Mouse (Mus musculus) ovary, postnatal 10 days (tissue): Measurements from ENCODE around the gene Entpd6.
A peak's percentile ranks its signal among the peaks of the same experiment; 100 is the strongest.

Experiments
- DNase-seq: peaks from one replicate; pipeline ENCODE4 v3.0.0; 2022; ENCODE audit warnings: low spot score

Entpd6 gene

DNA sequence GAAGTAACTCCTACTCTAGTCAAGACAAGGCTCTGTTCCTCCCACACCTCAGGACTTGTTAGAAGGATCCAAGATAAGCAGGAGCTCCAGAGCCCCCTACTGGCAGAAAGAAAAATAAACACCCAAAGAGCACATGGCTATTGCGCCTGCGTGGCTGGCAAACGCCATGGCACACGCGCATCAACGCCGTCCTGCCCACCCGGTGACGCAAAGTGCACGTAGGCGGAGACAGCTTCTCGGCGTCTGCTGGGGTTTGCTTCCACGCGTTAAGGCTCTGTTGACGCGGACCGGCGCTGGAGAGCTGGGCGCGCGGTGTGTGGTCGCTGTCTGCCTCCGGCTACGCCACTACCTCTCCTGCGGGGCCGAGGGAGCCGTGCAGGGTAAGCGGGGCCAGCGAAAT is at the start of gene Entpd6:
Gene Entpd6, plus strand, starts transcription at position 189 of the 400 bp plus-strand sequence.
- peak; percentile 76 for DNase-seq

DNA sequence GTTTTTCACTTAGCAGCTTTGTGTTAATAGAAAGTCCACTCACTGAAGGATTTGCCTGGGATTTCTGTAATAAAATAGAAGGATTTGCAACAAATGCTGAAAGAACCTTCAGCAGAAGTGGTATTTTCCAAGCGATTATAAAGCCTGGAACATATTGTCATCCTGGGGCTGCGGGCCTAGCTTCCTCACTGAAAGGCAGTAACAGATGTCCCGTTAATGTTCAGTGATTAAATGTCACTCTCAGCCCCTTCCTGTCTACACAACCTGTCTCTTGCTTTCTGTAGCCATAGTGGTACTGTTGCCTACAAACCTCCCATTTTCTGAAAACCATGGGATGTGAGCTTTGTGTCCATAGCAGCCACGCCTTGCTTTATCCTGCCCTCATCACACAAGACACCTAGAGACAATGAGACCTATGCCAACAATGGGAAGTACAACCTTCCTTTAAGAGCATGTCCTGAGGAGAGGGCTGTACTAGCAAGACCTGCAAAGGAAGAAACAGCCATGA is 36.6 kb upstream of the Entpd6 start:
- DNase-seq = no peak

DNA sequence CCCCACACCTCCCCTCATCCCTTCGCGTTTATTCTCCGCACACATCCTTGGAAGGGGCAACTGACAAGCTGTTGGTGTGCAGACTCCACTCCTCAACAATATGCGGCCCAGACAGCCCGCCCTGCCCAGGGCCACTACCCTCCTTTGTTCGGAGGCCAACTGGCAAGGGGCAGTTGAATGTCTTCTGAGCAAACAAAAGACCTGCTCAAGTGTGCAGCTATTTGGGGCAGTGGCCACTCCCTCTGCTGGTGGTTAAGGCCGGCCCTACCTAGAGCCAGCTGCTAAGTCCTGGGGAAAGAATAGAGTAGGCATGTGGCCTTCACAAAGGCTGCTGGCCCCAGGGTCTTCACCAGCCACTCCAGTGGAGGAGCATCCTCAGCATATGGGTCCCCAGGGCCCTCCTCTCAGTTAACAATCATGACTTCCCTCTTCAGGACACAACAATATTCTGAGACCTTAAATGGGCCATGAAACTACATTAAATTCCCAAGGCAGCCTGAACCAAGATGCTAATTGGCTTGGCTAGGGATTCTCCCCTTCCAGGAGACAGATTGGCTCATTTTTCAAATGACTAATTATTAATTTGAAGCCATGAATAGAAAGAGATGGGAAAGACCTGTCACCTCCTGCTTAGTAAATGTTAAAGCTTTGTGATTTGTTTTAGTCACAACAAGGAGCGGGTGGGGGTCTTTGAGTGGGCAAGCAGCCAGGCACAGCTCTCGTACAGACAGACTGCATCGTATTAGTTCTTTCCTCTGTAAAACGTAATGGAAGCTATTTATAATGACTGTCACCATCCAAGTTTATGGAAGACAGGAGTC is 12.9 kb upstream of the Entpd6 start:
- DNase-seq = no peak

DNA sequence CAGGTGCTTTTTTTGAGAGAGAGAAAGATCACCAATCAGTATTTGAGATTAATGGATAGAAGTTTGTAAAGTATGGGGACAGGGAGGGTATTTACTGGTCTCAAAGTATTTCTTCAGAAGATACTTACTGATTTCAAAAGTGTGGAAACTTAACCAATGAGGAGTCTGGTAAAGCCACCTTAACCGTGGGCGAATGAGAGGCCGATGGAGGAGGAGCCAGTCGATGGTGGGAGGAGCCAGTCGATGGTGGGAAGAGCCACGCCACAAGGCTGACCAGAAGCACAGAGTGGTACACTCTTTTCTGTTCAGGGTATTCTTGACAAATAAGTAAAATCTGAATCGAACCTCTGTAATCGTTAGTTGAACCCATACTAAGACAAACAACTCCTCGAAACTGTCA is 11.0 kb upstream of the Entpd6 start:
- DNase-seq = no peak

DNA sequence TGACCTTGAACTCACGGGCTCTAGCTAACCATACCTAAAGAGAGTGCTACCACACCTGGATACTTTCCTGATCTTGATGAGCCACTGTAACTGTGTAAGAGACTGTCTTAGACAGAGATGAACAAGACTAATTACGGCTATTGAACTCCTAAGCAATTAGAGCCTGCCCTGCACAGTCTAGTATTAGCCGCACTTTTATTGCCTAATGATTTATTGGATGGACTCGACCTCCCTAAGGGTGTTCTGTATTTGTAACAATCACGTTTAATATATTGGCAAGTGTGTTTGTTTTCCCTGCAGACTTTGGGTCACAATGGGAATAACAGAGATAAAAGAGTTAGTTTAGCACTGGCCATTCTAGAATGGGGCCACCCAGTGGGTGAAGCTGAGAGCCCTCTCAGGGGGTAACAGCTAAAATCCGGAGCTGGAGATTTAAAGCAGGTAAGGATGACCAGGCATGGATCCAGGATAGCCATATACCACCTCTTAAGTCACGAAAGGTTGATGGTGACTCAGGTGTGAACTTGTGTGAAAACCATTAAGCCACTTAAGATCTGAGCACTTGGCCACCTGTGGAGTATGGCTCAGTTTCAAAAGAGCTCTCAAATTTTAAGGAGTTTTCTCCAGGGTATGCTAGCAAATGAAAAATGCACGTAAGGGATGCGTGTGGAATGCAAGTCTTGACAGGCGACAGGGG is 8.5 kb upstream of the Entpd6 start:
- no peak for DNase-seq

DNA sequence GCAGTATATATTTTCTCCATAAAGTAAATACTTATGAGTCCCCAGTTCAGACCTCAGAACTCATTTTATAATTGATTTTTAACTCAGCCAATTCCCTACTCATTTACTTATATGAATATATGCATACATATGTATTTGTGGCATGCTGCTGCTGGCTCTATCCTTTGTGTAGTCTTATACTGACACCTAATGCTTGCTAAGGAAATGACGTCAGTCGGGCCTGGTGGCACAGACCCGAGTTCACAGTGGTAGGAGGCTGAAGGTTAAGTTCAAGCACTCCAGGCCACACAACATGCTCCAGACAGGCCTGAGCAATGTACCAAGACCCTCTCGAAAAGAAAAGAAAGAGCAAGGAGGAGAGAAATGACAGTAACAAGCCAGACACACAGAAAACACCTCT is 7.4 kb upstream of the Entpd6 start:
- no peak for DNase-seq

DNA sequence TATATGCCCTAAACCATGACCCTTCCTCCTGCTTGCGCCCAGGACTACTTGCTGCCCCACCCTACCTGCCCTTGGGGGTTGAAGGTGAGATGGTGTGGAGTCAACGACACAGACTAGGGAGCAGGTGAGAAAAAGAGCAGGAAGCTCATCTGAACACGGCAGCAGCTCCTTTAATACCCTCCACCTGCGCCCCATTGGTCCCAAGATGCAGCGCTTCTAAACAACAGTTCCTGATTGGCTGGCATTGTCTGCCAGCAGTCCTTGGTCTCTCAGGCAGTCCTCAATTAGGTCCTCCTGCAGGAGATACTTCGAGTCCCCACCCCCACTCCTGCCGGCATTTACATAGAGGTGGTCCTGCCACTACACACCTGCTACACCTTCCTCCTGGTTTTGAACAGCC is 3.8 kb upstream of the Entpd6 start:
- no peak for DNase-seq

DNA sequence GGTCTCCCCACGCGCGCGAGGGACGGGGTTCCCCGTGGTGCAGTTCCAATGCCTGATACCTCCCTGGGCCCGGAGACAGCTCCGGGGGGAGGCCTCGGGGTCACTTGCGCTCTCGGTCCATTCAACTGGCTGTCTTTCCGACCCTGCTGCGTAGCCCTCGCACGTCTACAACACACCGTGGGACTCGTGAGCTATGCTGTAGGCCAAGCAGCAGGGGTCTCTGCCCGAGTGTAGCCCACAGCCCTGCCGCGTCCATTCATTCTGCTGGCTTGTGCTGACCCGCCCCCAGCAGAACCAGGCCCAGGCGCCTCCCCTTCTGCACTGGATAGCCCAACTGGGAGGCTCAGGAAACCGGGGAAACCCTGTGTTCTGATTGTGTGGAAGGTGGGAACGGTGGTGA is 441 bp downstream of the Entpd6 start:
- no peak for DNase-seq

DNA sequence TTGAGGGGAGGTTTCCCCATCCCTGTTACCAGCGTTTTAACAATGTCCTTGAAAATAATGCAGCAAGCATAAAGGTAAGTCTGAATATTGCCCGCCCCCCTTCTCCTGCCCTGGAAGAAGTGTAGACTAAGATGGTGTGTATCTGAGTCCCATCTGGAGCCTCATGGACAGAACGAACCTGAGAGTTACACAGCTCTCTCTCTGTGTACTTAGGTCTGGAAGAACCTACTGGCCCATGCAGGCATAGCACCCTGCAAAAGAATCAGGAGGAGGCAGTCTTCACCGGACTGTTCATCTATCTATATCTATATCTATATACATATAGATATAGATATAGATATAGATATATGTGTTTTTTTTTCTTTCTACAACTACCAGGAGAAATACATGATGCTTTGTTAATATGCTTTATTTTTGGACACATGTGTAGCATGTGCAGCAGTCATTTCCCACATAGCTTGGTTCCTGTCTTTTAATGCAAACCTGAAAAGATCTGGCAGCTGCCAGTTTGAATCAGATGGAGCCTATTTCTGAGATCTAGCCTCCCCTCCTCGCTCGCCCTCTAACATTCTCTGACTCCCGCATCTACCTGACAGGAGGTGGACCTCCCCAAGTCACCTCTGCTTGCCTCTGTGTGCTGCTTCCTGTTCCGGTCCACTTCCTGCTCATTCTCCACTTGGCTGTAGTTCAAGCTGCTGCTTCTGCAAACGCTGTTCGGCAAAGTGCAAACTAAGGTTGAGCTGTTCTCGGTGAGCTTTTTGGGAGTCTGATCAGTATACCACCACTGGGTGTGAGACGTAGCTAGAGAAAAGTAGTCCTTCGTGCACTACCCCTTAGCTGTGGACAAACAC is 1.5 kb downstream of the Entpd6 start:
- no peak for DNase-seq

DNA sequence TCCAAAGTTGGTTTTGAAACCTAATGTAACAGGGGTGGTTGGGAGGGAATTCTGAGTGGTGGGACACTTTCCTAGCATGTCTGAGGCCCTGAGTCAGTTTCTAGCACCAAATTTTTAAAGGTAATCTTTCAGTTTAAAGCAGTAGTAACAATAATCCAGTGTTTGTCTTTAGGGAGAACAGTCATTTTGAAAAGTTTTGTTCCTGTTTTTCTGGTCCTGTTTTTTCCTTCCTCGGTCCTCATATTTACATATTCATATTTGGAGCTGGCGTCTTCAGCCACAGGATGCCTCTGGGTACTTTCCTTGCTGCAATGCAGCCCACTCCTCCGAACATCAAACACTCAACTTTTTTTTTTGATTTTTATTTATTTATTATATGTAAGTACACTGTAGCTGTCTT is 6.2 kb downstream of the Entpd6 start:
- no peak for DNase-seq

DNA sequence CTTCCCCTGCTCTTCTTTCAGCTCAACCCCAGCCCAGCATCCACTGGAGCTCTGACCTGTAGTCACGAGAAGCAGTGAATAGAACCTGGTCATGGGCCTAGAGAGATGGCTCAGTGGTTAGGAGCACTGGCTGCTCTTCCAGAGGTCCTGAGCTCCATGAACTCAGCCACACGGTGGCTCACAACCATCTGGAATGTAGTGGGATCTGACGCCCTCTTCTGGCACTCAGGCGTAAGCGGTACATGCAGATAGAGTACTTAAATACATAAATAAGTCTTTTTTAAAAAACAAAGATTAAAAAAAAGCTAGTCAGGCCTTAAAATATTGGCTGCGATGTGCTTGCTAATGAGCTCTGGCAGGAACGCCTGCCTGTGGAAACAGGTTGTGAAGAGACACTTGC is 12.6 kb downstream of the Entpd6 start:
- DNase-seq = no peak

DNA sequence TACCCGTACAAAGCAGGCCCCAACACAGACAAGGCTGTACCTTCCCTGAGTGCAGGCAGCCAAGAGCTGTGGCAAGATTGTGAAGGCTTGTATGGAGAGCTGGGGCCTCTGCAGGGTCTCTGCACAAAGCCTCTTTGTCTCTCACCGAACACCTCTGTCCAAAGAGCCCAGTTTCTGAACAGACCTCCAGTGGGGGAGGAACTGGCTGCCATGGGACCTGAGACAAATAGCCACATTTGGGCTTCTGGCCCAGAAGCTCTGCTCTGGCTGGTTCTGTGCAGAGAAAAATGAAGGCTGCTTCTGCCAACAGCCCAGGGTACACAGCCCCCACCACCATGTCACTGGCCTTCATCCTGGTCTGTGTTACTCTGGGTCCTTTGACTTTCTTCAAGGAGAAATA is 16.8 kb downstream of the Entpd6 start:
- no peak for DNase-seq

DNA sequence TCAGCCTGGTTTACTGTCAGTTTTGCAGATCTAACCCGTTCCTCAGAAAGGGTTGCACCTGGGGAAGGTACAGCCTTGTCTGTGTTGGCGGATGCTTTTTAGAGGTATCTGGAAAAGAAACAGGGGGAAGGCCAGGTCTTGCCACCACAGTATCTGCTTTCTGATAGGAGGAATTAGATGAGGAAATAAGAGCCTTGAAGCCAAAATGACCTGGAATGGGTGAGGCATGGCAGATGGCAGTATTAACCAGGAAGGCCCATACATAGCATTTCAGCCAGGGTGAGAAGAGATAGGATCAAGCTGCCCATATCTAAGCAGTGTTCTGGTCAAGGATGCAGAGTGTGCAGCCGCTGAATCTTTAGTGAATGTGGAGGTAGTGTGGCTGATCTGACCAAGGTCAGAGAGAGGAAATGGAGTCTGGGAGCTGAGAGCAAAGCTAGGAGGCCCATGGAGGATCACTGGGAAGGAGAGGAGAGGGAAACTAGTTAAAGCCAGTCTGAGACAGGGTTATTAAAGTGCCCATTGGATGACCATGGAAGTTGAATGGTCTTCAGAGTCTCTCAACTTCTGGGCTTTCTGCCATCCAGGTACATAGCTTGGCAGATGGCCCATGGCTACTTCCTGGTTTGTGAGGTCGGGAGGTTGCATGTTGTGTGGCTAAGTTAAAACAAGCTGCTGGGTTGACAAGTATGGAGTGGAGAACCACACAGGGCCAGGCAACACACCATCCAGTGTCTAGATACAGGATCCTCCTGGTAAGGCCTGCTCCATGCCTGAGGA is 17.4 kb downstream of the Entpd6 start:
- DNase-seq = no peak

DNA sequence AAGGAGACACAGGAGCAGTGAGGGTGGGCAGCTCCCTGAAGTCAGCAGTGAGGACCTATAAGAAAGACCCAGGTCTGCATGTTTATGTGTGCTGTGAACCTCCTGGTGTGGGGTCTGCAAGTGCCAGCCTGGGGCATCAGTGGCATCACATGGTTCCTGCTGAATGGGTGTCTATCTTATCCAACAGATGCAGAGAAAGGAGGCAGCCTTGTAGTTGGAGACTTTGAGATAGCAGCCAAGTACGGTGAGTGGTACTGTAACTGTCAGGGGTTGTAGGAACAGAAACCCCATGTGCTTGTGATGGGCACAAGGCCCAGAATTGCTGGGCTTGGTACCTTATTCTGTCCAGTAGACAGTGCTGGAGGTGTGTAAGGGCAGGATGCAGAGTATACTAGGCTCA is 19.8 kb downstream of the Entpd6 start:
- DNase-seq = no peak

DNA sequence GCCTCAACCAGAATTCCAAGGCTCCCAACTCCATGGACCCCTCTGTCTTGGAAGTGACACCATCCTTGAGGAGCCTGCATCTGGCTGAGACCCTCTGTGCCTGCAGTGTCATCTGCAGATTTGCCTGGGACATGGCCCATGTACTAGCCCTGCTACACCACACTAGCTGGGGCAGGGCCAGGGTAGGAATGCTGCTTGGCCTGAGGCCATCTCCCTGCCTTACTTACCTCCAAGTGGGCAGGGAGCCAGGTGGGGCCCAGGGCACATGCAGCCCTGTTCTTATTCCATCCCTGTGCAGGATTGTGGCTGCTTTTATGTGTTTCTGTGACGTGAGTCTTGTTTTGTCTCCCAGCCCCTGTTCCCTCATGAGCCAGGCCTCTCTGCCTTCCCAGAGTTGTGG is 21.9 kb downstream of the Entpd6 start:
- no peak for DNase-seq

DNA sequence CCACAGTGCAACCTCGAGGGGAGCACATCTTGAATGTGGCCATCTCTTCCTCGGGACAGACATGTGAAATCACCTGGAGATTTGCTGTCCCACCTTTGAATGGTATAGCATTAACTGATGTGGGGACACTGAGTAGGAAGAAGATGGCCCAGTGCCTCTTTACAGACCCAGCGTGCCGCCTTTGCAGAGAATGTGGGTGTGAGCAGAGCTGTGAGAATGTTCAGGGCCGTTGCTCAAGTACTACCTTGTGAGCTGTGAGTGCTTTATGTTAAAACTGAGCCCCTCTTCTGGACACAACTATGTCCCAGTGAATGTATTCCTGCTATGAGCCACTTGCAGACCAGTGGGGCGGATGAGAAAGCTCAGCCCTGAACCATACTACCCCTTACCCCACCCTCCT is 22.3 kb downstream of the Entpd6 start:
- DNase-seq = no peak

DNA sequence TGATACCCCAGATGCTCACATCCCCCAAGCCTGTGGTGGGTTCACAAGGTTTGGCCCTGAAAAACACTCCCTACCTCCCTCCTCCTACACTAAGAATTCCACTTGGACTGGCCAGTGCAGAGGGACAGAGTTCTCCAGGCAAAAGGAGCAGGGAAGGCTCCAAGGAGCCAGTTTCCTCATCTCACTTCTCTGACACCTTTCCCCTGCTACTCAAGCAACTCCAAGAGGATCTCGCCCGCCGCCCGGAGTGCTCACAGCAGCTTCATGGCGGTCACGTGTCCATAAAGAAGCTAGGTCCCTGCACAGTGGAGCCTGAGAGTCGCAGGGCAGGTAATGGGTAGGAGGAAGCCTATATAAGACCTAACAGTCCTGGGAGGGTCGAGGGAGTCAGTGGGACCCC is 23.2 kb downstream of the Entpd6 start:
- no peak for DNase-seq

DNA sequence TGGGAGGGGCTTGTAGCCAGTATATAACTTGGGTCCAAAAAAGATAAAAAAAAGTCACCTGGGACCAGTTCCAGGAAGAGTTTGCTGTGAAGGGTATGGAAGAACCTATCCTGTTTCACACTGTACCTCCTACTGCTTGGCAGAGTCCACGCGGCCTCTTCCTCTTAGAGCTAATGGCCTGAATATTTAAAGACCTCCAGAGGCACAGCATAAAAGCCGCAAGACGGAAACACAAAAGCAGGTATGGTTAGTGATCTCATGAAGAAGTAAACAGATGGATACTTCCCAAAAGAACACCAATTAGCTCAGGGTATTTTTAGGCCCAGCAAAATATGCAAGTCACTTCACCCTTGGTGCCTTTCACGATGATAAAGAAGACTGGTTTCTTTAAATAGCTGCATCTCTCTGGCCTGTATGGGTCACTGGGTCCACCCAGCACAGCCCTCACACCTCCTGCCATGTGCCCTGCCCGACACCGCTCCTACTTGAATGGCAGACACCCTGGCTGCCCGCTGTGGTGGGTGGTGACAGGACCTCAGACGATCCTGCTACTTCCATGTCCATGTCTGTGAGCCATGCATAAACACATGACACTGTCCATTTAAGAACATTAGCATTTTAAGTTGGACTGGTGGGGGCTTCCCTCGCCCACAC is 23.8 kb downstream of the Entpd6 start:
- no peak for DNase-seq

DNA sequence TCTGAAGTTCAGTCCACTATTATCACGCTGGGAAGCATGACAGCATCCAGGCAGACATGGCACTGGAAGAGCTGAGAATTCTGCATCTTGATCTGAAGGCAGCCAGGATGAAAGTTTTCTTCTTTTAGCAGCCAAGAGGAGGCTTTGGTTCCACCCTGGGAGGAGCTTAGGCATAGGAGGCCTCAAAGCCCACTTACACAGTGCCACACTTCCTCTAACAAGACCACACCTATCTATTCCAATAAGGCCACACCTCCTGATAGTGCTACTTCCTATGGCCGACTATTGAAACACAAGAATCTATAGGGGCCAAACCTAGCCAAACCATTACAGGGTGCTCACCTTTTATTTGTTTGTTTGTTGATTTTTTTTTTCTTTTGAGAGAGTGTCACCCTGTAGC is 34.0 kb downstream of the Entpd6 start:
- DNase-seq = no peak

DNA sequence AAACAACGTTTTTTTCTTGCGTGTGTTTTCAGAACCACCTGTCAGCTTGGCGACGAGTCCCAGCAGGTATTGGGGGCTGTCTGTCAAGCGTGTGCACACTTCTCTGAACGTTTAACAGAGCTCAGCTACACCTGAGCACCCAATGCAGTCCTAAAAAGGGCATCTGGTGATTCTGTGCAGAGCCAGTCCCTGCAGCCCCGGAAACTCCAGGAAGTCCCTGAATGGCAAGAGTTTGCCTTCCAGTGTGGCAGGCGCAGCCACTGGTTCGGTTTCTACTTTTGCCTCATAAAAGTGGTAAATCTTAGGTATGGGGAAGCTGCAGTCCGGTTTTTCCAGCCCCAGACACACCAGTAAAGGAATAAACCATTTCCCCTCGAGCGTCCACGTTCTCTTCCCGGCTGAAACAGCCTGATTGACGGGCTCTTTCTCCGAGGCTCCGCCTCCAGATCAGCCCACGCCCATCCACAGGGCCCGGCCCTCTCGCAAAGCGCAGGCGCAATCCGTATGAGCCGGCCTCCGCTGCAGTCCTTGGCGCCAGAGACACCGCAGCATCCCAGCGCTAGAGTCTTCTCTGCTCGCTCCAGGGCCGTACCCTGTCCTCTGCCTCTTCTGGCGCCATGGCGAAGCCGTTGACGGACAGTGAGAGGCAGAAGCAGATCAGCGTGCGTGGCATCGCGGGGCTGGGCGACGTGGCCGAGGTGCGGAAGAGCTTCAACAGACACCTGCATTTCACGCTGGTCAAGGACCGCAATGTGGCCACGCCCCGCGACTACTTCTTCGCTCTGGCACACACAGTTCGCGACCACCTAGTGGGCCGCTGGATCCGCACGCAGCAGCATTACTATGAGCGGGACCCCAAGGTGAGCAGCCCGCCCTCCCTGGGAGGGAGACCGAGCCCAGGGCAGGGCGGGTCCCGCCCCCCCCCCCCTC is 37.7 kb downstream of the Entpd6 start, which contains the start of gene Pygb:
Gene Pygb, plus strand, starts transcription at position 485 of the 930 bp plus-strand sequence.
- no peak for DNase-seq
